Mouse (Mus musculus) left cerebral cortex, postnatal 14 days (tissue): ENCODE results near the gene Nadk. TPM values are rescaled to one million over a fixed set of nuclear protein-coding genes. Genes with fewer than 3 reads are reported as not detected.
"Not testable (repeated sequence)": the region's sequence is repeated elsewhere in the genome, so short reads cannot be mapped to it uniquely, and the experiment has no call there.

Experiments
- DNase-seq, 2 experiments: peaks; one replicate each; pipeline ENCODE4 v3.0.0; 2021 to 2022; ENCODE audit warnings: low spot score in 2 of 2, mixed read lengths in 1 of 2
- intact Hi-C: fragments of 180-260 bp; cut with DNase I; formaldehyde crosslinking; loops from one replicate; pipeline ENCODE4 v1.15.1; 2025
- total RNA-seq, 2 experiments: library from RNA; stranded (reverse); gene quantifications; 2 replicates each; pipeline ENCODE4 v1.2.3; 2021

Gene Nadk
- total RNA-seq, 2 experiments from 2014 or later: 62.2 to 62.5 TPM

DNA sequence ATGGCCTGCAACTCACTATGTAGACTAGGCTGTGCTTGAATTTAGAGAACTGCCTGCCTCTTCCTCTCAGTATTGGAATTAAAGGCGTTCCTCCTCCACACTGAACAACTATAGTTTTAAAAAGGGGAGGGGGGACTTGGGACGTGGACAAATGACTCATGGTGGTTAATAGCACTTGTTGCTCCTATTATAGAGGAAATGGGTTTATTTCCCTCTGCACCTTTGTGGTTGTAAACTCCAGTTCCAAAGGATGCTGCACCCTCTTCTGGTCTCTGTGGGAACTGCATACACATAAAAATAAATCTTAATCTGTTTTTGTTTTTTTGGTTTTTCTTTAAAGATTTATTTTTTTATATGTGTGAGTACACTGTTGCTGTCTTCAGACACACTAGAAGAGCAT is 6.0 kb downstream of the Nadk start:
- intact Hi-C loops: loop anchor here (2.0 kb wide), 1 partner anchor 87 kb away; no protein-coding TSS in a partner anchor
- DNase-seq: peak in 1 of 2 experiments; percentile 39

DNA sequence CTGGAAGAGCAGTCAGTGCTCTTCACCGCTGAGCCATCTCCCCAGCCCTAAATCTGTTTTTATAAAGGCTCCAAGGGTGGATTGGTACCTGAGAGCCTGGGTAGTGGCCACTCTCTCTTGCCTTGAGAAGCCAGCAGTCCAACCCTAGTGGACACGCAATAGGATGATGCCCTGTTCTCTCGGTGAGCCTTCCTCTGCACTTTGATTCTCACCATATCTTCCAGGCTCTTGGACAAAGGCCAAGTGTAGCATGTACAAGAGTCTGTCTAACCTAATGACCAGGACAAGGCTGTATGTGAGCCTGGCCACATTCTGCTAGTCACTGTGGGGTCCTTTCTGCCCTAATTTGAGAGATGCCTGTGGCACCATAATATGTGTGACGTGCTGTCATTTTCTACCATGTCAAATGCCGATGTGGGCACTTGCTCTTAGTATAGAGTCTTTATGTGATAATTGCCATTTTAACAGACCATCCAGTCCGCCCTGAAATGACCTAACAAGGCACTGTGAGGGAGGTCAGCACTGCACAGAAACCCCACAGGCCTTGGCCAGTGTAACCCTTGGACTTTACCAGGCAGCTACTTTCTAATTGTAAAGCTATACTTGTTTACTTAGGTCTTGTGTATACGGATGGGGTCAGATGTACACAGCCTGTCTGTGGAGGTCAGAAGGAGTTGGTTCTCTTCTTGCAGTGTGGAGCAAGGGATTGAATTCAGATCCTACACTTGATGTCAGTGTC is 6.6 kb downstream of the Nadk start:
- DNase-seq: no peak
- intact Hi-C loops: loop anchor here (2.0 kb wide), 1 partner anchor 88 kb away; no protein-coding TSS in a partner anchor

DNA sequence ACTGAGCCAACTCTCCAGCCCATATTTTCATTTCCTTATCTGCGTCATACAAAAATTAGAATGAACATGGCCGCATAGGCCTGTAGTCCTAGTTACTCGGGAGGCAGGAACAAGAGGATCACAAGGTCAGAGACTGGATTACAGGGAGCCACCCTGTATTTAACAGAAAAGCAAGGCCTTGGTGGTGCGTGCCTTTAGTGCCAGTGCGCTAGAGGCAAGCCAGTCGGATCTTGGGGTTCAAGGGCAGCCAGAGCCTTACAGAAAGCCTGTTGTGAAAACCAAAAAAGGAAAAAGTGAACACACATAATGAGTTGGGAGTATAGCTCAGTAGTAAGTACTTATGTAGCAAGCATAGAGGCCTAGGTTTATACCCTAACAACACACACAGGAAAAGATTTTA is 7.6 kb downstream of the Nadk start:
- DNase-seq: no peak

DNA sequence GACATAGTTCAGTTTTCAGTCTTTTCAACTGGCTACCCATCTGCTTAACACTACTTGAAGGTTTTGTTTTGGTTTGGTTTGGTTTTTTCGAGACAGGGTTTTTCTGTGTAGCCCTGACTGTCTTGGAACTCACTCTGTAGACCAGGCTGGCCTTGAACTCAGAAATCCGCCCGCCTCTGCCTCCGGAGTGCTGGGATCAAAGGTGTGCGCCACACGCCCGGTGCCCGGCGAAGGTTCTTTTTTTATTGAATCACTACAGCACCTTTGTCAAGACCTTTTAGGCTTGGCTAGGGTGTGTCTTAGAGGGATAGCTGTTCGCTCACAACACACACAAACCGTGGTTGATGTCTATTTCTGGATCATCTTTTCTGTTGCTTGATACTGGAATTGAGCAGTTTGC is 8.1 kb downstream of the Nadk start:
- intact Hi-C loops: not testable (repeated sequence)

More for the DNA sequence above, 7.6 kb downstream of the Nadk start:
- intact Hi-C loops: loop anchor here (2.0 kb wide), 1 partner anchor 89 kb away; no protein-coding TSS in a partner anchor

DNA sequence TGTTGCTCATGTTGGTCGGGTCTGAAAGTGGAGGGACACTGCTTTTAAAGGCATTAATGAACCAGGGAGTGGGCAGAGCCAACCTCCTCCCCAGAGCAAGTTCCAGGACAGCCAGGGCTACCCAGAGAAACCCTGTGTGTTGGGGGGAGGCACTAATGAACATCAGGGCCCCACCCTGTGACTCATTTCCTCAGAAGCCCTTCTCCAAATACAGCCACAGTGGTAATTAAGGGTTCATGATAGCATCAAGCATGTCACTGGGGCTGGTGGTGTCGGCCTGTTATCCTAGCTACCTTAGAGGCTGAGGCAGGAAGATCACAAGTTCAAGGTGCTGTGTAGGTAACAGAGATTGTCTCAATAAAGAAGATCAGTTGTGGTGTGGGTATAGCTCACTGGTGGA is 9.3 kb downstream of the Nadk start:
- intact Hi-C loops: no loop called here
- no peak for DNase-seq

More for the DNA sequence above, 8.1 kb downstream of the Nadk start:
- not testable (repeated sequence) for DNase-seq

DNA sequence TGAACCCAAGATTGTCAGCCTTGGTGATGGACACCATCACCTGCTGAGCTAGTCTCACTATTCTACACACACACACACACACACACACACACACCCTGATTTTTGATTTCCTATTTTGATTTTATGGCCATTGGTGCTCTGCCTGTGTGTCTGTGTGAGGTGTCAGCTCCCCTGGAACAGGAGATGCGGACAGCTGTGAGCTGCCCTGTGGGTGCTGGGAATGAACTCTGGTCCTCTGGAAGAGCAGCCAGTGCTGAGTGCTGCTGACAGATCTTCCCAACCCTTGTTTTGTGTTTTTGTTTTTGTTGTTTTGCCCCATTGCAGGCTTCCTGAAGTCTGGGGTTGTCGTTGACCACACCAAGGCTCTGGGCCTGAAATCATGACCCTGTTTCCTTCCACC is 11.0 kb downstream of the Nadk start:
- no peak for DNase-seq
- intact Hi-C loops: no loop called here

DNA sequence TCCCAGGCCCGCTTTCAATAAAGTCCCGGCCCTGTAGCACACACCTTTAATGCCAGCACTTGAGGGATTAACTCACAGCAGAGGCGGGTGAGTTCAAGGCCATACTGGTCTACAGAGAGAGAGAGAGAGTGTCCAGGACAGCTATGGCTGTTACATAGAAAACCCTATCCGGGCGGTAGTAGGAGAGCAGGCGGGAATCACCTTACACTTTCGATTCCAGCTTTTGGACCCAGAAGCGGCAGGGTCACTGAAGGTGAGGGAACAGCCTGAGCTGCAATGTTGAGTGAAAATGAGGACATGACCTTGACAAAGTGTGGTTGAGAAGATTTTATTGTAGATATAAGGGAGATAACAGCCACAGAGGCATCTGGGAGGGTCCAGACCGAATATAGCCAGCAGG is 11.7 kb downstream of the Nadk start:
- intact Hi-C loops: no loop called here

DNA sequence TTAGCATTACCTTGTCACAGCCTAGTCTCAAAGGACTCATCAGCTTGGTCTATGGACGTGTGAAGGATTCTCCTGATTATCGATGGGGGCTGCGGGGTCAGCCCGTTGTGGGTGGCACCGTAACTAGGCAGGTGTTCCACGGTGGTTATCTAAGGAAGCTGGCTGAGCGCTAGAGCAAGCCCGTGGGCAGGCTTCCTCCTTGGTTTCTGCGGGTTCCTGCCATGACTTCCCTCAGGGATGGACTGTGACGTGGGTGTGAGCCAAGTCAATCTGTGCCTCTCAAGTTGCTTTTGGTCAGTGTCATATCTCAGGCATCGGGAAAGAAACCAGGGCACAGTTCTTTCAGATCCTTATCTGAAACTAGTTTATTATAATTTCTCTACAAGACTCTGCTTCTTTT is 12.8 kb downstream of the Nadk start:
- DNase-seq: no peak
- intact Hi-C loops: no loop called here

More for the DNA sequence above, 11.7 kb downstream of the Nadk start:
- no peak for DNase-seq

DNA sequence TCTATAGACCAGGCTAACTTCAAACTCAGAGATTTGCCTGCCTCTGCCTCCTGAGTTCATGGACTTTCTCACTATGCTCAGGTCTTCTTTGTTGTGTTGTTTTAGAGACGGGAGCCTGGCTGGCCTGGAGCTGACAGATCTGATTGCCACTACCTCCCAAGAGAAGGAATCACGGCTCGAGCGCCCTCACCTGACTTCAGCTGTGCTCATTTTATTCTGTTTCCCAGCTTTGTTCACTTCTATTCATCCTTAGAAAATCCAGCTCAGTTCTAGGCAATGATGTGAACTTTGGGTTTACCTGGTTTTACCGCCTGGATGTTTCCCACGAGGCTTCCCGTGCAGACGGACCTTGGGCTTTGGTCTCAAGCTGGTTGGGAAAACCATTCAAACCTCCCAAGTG is 13.3 kb downstream of the Nadk start:
- no peak for DNase-seq
- intact Hi-C loops: no loop called here

DNA sequence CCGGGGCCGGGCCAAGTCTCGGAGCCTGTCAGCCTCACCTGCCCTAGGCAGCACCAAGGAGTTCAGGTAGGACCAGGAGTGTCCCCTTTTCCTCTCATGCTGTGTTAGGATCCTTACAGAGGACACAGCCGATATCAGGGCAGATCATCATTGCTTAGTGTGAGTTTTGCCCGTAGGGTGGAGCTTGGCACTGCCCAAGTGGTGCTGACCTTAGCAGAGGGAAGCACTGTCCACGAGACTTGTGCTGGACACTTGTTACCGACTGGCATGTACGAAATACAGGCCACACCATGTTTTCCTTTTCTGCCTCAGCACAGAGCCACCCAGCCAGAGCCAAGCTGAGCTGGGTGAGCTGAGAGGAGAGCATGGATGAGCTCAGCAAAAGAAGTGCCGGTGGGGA is 15.0 kb downstream of the Nadk start:
- no peak for DNase-seq
- intact Hi-C loops: no loop called here

DNA sequence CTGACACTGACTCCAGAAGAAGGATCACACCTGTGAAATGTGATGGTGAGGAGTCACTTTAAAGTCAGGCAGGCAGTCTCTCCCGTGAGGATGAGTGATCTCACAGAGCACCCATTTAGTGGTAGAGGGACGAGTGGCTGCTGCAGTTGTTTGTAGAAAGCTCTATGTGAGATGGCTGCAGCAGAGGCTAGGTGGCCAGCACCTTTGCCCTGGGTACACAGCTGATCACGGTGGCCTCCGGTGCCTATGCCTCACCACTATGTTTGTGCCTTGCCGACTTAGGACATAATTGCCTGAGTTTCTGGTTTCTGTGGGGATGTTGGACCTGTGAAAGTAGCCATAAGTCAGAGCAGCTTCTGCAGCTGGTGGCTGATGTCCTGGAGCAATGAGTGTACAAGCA is 15.6 kb downstream of the Nadk start:
- intact Hi-C loops: no loop called here
- no peak for DNase-seq

DNA sequence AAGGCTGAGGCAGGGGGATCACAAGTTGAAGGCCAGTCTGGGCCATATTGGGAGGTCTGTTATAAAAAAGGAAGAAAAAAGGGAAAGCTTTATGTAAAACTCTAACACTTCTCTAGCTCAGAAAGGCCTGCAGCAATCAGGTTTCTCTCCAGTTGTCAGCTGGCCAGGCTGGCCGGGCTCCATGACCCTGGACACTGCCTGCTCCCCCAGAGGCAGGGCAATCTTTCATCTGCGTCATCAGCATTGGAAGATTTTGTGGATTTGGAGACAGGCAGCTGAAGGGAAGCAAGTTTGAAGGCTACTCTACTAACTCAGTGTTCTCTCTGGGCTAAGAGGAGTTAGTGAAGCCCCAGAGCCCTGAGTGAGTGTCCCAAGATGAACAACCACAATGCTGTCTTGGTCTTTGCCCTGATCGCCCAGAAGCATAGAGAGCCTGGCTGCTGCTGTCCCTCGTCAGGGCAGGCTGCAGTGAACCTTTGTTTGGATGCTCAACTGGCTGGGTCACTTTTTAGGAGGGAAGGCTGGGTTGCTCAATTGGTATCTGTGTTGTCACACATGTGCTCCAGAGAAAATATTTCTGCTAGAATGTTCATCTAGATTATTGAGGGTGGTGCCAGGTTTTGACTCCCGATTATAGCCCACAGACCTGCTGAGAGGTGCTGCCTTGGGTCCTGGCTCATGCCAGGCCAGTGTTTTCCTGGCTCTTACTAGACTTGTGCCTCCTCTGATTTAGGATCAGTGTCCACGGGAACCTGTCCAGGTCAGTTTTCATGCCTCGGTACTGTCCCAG is 16.4 kb downstream of the Nadk start:
- DNase-seq: no peak
- intact Hi-C loops: no loop called here

DNA sequence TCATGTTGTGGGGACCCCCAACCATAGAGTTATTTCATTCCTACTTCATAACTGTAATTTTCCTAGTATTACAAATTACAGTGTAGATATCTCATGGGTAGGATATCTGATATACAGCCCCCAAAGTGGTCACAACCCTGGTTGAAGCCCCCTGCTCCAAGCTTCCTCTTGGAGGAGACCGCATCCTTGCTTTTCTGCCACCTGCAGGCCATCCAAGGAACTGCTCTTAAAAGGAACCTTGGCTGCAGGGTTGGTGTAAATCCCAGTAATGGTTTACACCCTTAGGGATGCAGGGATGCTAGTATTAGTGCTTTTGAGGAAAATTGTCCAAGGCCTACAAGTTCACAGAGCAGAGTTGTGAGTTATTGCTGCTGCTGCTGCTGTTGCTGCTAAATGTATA is 18.2 kb downstream of the Nadk start:
- intact Hi-C loops: loop anchor here (5.0 kb wide), 1 partner anchor 213 kb away; no protein-coding TSS in a partner anchor
- peak; percentile 51 to 69 for DNase-seq

DNA sequence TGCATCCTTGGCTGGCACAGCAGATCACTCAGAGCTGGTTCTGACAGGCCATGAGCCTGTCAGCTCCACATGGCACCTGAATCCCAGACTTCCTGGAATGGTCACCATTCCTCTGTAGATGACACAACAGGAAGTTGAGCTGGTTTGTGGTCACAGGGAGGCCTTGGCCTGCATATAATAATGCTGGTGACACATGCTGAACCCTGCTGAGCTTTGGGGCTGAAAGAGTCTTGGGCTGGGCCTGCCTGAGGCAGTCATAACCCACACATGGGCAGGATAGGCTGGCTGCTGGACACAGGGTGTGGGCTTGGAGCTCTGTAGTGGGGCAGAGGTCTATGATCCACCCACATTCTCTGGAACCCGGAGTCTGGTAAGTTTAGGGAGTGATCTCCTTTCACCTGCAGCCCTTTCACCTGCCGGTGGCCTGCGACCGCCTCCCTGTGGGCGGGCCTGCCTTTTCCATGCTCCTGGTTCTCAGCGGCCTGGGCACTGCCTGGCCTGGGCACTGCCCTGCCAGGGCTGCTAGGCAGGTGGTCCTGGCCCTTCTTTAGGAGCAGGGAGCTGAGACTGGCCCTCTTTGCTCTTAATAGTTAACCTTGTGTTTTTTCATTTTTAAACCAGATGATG is 20.2 kb downstream of the Nadk start:
- intact Hi-C loops: loop anchor here (5.0 kb wide), 1 partner anchor 215 kb away; no protein-coding TSS in a partner anchor
- no peak for DNase-seq

DNA sequence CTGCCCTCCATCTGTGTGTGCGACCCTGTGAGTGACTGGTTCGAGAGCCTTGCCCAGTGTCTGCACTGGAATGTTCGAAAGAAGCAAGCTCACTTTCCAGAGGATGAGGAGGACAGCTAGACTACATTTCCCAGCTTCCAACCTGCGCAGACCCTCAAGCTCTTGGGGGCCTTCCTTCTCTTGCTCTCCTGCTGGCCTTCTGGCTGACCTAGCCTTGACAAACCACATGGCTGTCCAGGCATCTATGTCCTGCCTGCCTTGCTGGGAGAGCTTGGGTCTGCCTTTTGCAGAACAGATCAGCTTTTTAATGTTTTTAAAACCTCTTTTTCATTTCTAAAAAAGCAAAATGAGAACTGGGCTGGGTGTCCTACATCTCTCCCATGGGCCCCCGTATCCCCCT is 27.2 kb downstream of the Nadk start:
- intact Hi-C loops: no loop called here
- no peak for DNase-seq

DNA sequence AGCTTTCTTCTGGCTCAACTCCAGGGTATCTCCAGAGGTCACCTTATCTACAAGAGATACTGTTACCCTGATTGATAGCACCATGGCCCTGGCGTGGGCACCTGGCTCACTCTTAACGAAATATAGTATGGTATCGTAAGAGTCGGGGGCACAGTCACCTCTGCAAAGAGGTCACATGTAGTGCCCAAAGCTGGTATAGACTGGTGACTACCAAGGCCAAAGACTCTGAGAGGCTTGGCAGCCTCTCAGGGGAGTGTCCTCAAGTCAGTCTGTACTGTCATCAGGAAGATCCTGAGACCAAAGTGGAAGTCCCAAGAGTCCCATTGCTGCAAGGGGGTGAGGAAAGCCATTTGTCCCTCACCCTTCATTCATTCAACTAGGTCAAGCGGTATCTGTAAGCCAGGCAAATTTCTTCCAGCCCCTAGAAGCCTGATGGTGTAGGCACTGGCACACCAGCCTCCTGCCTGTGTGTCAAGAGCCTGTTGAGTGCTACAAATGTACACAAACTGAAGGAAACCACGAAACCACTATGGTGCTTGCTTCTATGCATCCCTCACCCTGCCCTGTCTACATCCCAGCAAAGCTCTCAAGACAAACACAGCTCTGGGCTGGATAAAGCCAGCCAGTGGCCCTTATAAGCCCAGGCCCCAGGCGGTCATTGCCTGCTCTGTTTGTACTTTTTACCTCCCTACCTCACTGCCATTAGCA is 29.0 kb downstream of the Nadk start:
- DNase-seq: no peak
- intact Hi-C loops: no loop called here

DNA sequence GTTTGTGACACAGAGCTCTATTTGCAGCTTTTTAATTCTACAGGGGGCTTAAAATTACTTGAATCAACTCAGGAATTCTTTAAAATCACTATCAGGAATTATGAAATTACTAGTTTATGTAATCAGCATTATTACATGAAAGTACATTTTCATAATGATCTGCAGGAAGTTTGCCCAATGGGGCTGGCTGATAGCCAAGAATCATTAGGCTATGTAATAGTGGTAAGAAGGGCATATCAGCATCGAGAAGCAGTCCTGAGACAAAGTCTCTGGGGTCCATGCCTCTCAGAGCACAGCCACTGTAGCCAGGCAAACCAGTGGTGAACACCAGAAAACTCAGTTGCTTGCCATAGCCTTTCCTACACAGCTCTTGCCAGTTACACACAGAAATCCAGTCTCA is 31.6 kb downstream of the Nadk start:
- no peak for DNase-seq
- intact Hi-C loops: no loop called here

DNA sequence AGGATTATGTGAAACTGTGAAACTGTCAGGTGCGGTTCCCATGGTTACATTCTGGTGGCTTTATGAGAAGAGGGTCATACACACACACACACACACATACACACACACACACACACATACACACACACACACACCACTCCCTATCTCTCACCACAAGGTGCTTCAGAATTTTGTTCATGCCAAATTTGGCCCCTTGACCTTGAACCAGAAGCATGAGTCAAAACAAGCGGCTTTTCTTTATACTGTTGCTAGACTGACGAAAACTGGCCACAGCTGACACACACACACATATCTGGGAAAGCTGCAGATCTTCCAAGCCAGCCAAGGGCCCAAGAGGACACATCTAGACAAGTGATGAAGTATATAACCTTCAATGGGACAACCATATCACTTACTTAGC is 33.6 kb downstream of the Nadk start:
- intact Hi-C loops: no loop called here
- no peak for DNase-seq

DNA sequence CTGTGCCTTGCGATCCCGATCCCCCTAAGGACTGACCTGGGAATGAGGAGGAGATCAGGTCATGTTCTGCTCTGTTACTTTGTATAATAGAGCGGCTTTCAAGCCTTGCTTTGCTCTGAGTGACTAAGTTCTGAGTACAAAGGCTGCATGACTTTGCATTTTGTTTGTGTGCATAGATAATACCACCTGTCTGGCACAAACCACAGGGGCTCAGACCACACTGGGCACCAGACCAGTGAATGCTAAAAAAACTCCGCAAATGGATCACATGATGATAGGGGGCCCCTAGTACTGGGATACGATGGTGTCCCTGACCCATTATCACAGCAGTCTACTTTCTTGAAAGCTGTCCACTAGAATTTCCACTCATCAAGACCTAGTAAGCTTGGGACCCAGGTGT is 34.4 kb downstream of the Nadk start:
- intact Hi-C loops: no loop called here
- no peak for DNase-seq

DNA sequence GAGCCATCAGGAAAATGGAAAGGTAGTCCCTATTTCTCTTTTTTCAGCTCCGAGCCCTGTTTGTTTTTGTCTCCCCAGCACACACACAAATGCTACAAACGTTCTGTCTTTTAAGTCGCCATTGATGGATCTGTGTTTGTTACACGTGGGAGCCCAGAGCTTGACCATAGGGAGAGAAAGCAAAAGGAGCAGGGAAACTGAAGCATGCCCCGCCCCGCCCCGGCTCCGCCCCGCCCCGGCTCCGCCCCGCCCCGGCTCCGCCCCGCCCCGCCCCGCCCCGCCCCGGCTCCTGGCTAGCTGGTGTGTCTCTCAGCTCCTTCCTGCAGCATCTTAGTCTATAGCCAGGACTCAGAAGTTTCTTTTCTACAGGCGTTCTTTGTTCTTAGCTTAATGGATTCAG is 36.4 kb downstream of the Nadk start:
- intact Hi-C loops: no loop called here
- DNase-seq: no peak
